Comparison of ENCODE assay signal across 11 mouse cellular contexts in the genomic region with DNA sequence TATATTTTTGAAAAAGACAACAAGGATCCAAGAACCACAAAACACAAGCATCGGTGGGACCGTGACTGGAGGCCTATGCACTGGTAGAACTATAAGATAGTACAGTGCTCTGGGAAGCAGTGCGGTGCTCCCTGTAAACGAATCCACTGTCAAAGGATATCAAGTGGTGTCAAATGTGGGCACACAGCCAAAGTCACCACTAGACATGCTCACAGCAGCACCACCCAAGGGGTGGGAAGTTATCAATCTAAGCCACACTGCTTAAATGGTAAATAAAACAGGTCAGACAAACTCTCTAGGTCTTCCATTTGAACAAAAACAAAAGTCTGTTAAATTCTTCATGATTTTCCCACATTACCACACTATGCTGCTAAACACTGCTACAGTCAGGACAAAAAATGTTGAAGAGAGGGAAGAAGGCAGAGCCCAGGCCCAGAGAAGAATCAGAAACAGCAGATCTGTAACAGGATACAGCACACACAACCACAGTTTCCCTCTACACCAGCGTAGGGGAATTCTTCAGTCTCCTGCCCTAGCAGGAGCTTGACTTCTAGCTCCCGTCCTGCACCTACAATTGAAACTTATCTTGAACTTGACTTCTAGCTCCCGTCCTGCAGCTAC. TPM values are rescaled to one million over a fixed set of nuclear protein-coding genes. Genes with fewer than 3 reads are reported as not detected.
DNase-seq lines count a peak whose midpoint lies in the region; ATAC-seq and TF ChIP-seq lines count a peak whose summit lies in the region.
"Had no signal": no experiment of that assay in that cellular context is flagged by ENCODE, and none has a peak within 500 bp of the region (broad histone marks: within the 10 kb centered on the region; RNA-seq: fewer than 3 reads in every experiment).

No protein-coding gene starts in this region.

- 43% methylated on average over 7 of the region's 7 CpGs for WGBS in liver, adult 2 months
- 80% methylated on average over 7 of the region's 7 CpGs for WGBS in kidney, embryonic 14.5 days

- peak; percentile 73 for ATAC-seq in megakaryocyte progenitor cell, adult 5-6 weeks (replicated peaks; ENCODE audit: poor library complexity)
- no peak for ATAC-seq in kidney, embryonic 14.5 days (ENCODE audit: low FRiP score, low TSS enrichment)

- H3K9ac ChIP-seq in liver, adult 2 months (ENCODE audit: low read depth, low read length): no peak overlapping the region
- H3K9ac ChIP-seq in kidney, embryonic 14.5 days (ENCODE audit: low read depth, low read length): no peak overlapping the region

- no peak for TF ChIP-seq CTCF in liver, adult 2 months (IDR thresholded peaks at IDR 0.05; ENCODE audit: low read depth, low read length)

- H3K9me3 ChIP-seq in kidney, embryonic 14.5 days (ENCODE audit: control insufficient read depth, low read length): no peaks in the 10 kb centered on the region

- no peaks in the 10 kb centered on the region for H3K27me3 ChIP-seq in liver, adult 2 months (ENCODE audit: control insufficient read depth, insufficient read depth, low read length)
- H3K27me3 ChIP-seq in kidney, embryonic 14.5 days (ENCODE audit: control insufficient read depth, insufficient read depth, low read length): no peaks in the 10 kb centered on the region

- peaks cover 50% of the 10 kb centered on the region for H3K36me3 ChIP-seq in liver, adult 2 months (ENCODE audit: control insufficient read depth, insufficient read depth, low read length)
- peaks cover 63% of the 10 kb centered on the region for H3K36me3 ChIP-seq in kidney, embryonic 14.5 days (ENCODE audit: control insufficient read depth, insufficient read depth, low read length)

- no peak overlapping the region for H3K27ac ChIP-seq in liver, adult 2 months (replicated peaks; ENCODE audit: insufficient read depth, low read depth, low read length)
- no peak overlapping the region for H3K27ac ChIP-seq in kidney, embryonic 14.5 days (ENCODE audit: low read depth, low read length)
- H3K27ac ChIP-seq: macrophage had no signal

- TF ChIP-seq POLR2A in liver, adult 2 months (IDR thresholded peaks at IDR 0.05; ENCODE audit: extremely low read depth, insufficient read depth, low read length): no peak

- no peak overlapping the region for H3K4me2 ChIP-seq in kidney, embryonic 14.5 days (replicated peaks; ENCODE audit: low read depth, low read length)

- no peak overlapping the region for H3K4me3 ChIP-seq in liver, adult 2 months (ENCODE audit: insufficient read depth, low read depth, low read length)
- H3K4me3 ChIP-seq in kidney, embryonic 14.5 days (ENCODE audit: low read length): no peak overlapping the region

- peaks cover 24% of the 10 kb centered on the region; the same call in 1 of the 2 replicates for H3K79me2 ChIP-seq in liver, adult 2 months (ENCODE audit: control insufficient read depth, insufficient read depth, low read length)

- peaks cover 17% of the 10 kb centered on the region for H3K4me1 ChIP-seq in liver, adult 2 months (ENCODE audit: control insufficient read depth, insufficient read depth, low read length)
- H3K4me1 ChIP-seq in kidney, embryonic 14.5 days (ENCODE audit: control insufficient read depth, insufficient read depth, low read length): peaks cover 10% of the 10 kb centered on the region; the same call in 1 of the 2 replicates

- peak; percentile 16 for DNase-seq in adrenal gland, postnatal 10 days
- no peak for DNase-seq in adrenal gland, postnatal 14 days
- peak; percentile 37 for DNase-seq in brain, adult 2 months (ENCODE audit: low read depth, low spot score)
- DNase-seq in liver, adult 2 months (ENCODE audit: extremely low read depth, low read depth, low spot score): peak; percentile 40
- no peak for DNase-seq in urinary bladder, adult 18-20 months (ENCODE audit: low spot score in 2 of 2)
- DNase-seq in thymus, postnatal 4 days: no peak
- DNase-seq: kidney, adult 18-20 months; thymus, postnatal 14 days had no signal

RNA-seq across cellular contexts. Expression of a gene that starts 5.6 kb away (rescaled TPM):
- 100 to 1,000 TPM; 360 to 448 TPM for total RNA-seq in adrenal gland, postnatal 10 days (2021)
- total RNA-seq in adrenal gland, postnatal 14 days (2021): 449 and 529 TPM in 2 replicates
- 47.5 and 70.3 TPM in 2 replicates for total RNA-seq in liver, adult 2 months (2014; rRNA removed)
- 52.9 and 56.4 TPM in 2 replicates for polyA plus RNA-seq in liver, adult 2 months (2012; rRNA removed)
- 37.6 and 43.2 TPM in 2 replicates for total RNA-seq in megakaryocyte progenitor cell, adult 5-6 weeks (2015)
- 38.7 and 40.5 TPM in 2 replicates for total RNA-seq in megakaryocyte progenitor cell, adult 5-6 weeks (2017)
- 52.4 and 71.6 TPM in 2 replicates for polyA plus RNA-seq in kidney, embryonic 14.5 days (2014; fragmentation: Nextera tagmentation; extraction: Ambion mirVana)

Comparison
In these comparisons a context has a peak if more than half of its experiments do, and no peak if none do; other contexts are left out.
1. DNase-seq: peak in adrenal gland, postnatal 10 days (single experiment), brain, adult 2 months (single experiment) and liver, adult 2 months (single experiment); none in adrenal gland, postnatal 14 days (single experiment), urinary bladder, adult 18-20 months (0 of 2) and thymus, postnatal 4 days (single experiment).